Mouse (Mus musculus) gonadal fat pad, adult 2 months (tissue): ENCODE data around the gene Hps1. TPM values are rescaled to one million over a fixed set of nuclear protein-coding genes. Genes with fewer than 3 reads are reported as not detected.

Experiments
- DNase-seq: peaks from one replicate; pipeline ENCODE4 v3.0.0-alpha.2; 2012; ENCODE audit warnings: low read depth
- polyA plus RNA-seq: library from polyadenylated mRNA; depleted of rRNA; stranded (reverse); fragments of >200 nt; gene quantifications from 2 replicates; pipeline ENCODE4 v1.2.3, GENCODE M21; 2012; rRNA removed

Hps1 gene
- polyA plus RNA-seq, 1 experiment: 29.7 TPM

DNA sequence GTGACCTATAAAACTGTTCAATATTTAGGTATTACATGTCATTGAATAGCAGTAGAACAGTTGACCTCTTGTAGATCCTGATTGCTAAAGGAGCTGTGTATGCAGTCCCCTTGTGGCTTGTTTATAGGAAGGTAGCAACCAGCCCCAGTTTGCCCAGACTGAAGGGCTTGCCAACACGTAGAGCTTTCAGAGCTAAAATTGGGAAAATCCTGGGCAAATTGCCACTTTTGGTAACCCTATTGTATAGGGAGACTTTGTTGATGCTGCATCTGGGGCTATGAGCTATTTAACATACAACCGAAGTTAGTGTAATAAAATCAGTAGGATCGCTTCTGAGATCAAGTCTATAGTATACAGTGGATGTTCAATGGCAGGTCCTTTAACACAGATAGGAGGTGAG lies 61.7 kb downstream of the Hps1 start:
- no peak for DNase-seq

DNA sequence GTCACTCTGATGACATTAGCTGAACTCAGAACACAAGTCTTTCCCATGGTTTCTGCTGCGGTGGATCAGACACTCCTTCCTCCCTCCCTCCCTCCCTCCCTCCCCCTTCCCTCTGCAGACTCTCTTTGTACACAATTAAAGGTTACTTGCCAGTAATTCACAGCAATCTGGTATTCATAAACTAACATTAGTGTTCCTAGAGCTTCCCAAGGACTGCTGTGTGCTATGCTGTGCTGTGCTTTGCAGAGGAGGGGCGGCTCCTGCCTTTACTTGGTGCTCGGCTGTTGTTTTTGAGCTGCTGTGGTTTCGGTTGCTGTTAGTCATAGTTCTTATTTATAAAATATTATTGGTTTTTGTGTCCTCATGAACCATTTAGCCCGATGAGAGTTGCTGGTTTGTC lies 62.1 kb downstream of the Hps1 start:
- DNase-seq: no peak

DNA sequence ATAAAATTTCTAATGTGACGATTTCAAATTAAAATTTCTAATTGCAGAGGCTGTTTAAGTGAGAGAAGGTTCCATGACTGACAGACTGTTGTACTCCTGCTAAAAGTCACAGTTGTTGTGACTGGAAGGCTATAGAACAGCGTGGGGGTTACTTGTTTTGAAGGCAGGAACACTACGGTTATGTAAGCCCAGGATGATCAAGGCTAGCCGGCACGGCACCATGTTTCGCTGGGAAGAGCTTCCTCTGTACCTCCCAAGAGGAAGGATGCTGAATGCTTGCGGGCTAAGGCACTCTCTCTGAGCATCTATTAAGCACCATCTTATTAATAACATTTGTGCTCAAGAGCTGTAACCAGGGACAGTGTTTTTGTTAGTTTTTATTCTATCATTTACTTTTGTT lies 63.3 kb downstream of the Hps1 start:
- no peak for DNase-seq

DNA sequence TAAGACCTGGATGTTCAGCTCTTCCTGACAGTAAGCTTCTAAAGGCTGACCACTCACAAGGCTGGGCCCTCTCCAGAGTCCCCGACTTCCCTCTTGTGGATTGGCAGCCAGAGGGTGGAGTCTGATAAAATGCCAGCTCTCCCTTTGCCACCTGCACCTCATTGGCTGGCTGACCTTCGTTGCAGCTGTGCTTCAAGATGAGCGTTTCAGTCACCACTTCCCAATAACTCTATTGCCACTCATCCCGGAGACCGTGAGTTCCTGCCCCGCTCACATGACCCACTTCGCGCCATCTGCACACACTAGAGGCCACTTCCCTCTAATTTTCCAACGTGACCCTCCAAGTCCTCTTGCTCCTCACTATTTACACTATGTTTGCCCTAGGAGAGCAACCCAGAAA lies 66.0 kb downstream of the Hps1 start:
- no peak for DNase-seq

Other genes starting within 250 kb of the Hps1 start
- gene Loxl4, start 167.2 kb downstream of the Hps1 start, polyA plus RNA-seq: 2.5 and 2.7 TPM in 2 replicates
- gene Pyroxd2, start 27.2 kb downstream of the Hps1 start, polyA plus RNA-seq: 30.1 and 31.8 TPM in 2 replicates